In genomic region chr11:117934168-117934567, GRCm38 (mm10) we compare ENCODE assay signal across 8 mouse cellular contexts. TPM values are rescaled to one million over a fixed set of nuclear protein-coding genes. Genes with fewer than 3 reads are reported as not detected.
DNase-seq lines count a peak whose midpoint lies in the region; ATAC-seq lines count a peak whose summit lies in the region.

No protein-coding gene starts in this region.

- peak overlapping the region; percentile 72 for H3K27ac ChIP-seq in embryonic facial prominence, embryonic 14.5 days (replicated peaks; ENCODE audit: low read depth, low read length)
- peak overlapping the region; percentile 24; the same call in 1 of the 2 replicates for H3K27ac ChIP-seq in intestine, embryonic 14.5 days (ENCODE audit: low read depth)

- DNase-seq in adrenal gland, postnatal 10 days: peak; percentile 47
- DNase-seq in adrenal gland, postnatal 25 days: no peak
- DNase-seq in embryonic facial prominence, embryonic 14.5 days (ENCODE audit: low spot score): peak; percentile 89
- peak; percentile 78 for DNase-seq in intestine, embryonic 14.5 days (ENCODE audit: low spot score)
- DNase-seq in frontal cortex, postnatal 25 days (ENCODE audit: low spot score in 2 of 2): no peak

- H3K4me2 ChIP-seq in embryonic facial prominence, embryonic 14.5 days (ENCODE audit: low read depth, low read length): no peak overlapping the region
- H3K4me2 ChIP-seq in intestine, embryonic 14.5 days (ENCODE audit: low read length): peak overlapping the region; percentile 18; the same call in 1 of the 2 replicates

- H3K27me3 ChIP-seq in embryonic facial prominence, embryonic 14.5 days (replicated peaks; ENCODE audit: control insufficient read depth, insufficient read depth, low read length): peaks cover 16% of the 10 kb centered on the region; the same call in 1 of the 2 replicates
- no peaks in the 10 kb centered on the region for H3K27me3 ChIP-seq in intestine, embryonic 14.5 days (replicated peaks; ENCODE audit: control insufficient read depth, insufficient read depth, low read length)

- H3K9ac ChIP-seq in embryonic facial prominence, embryonic 14.5 days (ENCODE audit: low read depth, low read length): no peak overlapping the region
- no peak overlapping the region for H3K9ac ChIP-seq in intestine, embryonic 14.5 days (ENCODE audit: low read length)

- H3K4me1 ChIP-seq in embryonic facial prominence, embryonic 14.5 days (ENCODE audit: control insufficient read depth, insufficient read depth, low read length): peaks cover 65% of the 10 kb centered on the region
- H3K4me1 ChIP-seq in intestine, embryonic 14.5 days (replicated peaks; ENCODE audit: control insufficient read depth, insufficient read depth, low read length): peaks cover 53% of the 10 kb centered on the region

- no peaks in the 10 kb centered on the region for H3K9me3 ChIP-seq in embryonic facial prominence, embryonic 14.5 days (ENCODE audit: control insufficient read depth, low read length)
- H3K9me3 ChIP-seq in intestine, embryonic 14.5 days (ENCODE audit: control insufficient read depth, low read length): no peaks in the 10 kb centered on the region

- H3K4me3 ChIP-seq in embryonic facial prominence, embryonic 14.5 days (ENCODE audit: low read depth, low read length): no peak overlapping the region
- H3K4me3 ChIP-seq in intestine, embryonic 14.5 days (ENCODE audit: low read depth, low read length): no peak overlapping the region

- WGBS in embryonic facial prominence, embryonic 14.5 days: 34% methylated on average over 2 of the region's 2 CpGs
- 23% methylated on average over 2 of the region's 2 CpGs for WGBS in intestine, embryonic 14.5 days

- no peaks in the 10 kb centered on the region for H3K36me3 ChIP-seq in embryonic facial prominence, embryonic 14.5 days (ENCODE audit: control insufficient read depth, insufficient read depth, low read length)
- no peaks in the 10 kb centered on the region for H3K36me3 ChIP-seq in intestine, embryonic 14.5 days (ENCODE audit: control insufficient read depth, insufficient read depth, low read length)

- peak; percentile 53 for ATAC-seq in embryonic facial prominence, embryonic 14.5 days (ENCODE audit: low read depth)
- ATAC-seq in intestine, embryonic 14.5 days (replicated peaks; ENCODE audit: low FRiP score, low TSS enrichment, low read depth): peak; percentile 87
- ATAC-seq in megakaryocyte progenitor cell, adult 5-6 weeks (replicated peaks; ENCODE audit: poor library complexity): 0 out of 2 replicates have a peak, but pooled peaks have one; percentile 38
- ATAC-seq in cerebellum, adult (ENCODE audit: insufficient number of reproducible peaks, low FRiP score, low TSS enrichment): no peak
- no peak for ATAC-seq in megakaryocyte-erythroid progenitor cell, adult 5-6 weeks (replicated peaks; ENCODE audit: low FRiP score, low TSS enrichment, poor library complexity, severe bottlenecking)

RNA-seq across cellular contexts. Expression of gene Socs3, which starts 35.7 kb away (rescaled TPM):
- total RNA-seq in adrenal gland, postnatal 10 days (2021): 1 to 10 TPM; 5.0 to 9.0 TPM
- total RNA-seq in adrenal gland, postnatal 25 days (2021): 8.8 and 9.0 TPM in 2 replicates
- 6.8 and 8.3 TPM in 2 replicates for polyA plus RNA-seq in embryonic facial prominence, embryonic 14.5 days (2014; fragmentation: Nextera tagmentation; extraction: Ambion mirVana)
- polyA plus RNA-seq in intestine, embryonic 14.5 days (2014; fragmentation: Nextera tagmentation; extraction: Ambion mirVana): 8.1 and 8.7 TPM in 2 replicates
- 0.76 and 0.96 TPM in 2 replicates for total RNA-seq in megakaryocyte progenitor cell, adult 5-6 weeks (2015)
- total RNA-seq in megakaryocyte progenitor cell, adult 5-6 weeks (2017): 0.79 and 1.1 TPM in 2 replicates
- not detected in 2 replicates for total RNA-seq in megakaryocyte-erythroid progenitor cell, adult 5-6 weeks (2014; fragmentation: Nextera tagmentation)
- total RNA-seq in megakaryocyte-erythroid progenitor cell, adult 5-6 weeks (2017): 2.0 and 3.5 TPM in 2 replicates

RNA-seq across cellular contexts. Expression of gene Pgs1, which starts 51.9 kb away (rescaled TPM):
- 10 to 100 TPM; 30.9 to 31.0 TPM for total RNA-seq in adrenal gland, postnatal 10 days (2021)
- 58.9 and 60.0 TPM in 2 replicates for total RNA-seq in adrenal gland, postnatal 25 days (2021)
- 31.0 and 34.7 TPM in 2 replicates for polyA plus RNA-seq in embryonic facial prominence, embryonic 14.5 days (2014; fragmentation: Nextera tagmentation; extraction: Ambion mirVana)
- polyA plus RNA-seq in intestine, embryonic 14.5 days (2014; fragmentation: Nextera tagmentation; extraction: Ambion mirVana): 31.6 and 33.8 TPM in 2 replicates
- total RNA-seq in megakaryocyte progenitor cell, adult 5-6 weeks (2015): 13.0 and 14.7 TPM in 2 replicates
- 15.6 and 18.7 TPM in 2 replicates for total RNA-seq in megakaryocyte progenitor cell, adult 5-6 weeks (2017)
- 20.5 and 27.5 TPM in 2 replicates for total RNA-seq in megakaryocyte-erythroid progenitor cell, adult 5-6 weeks (2014; fragmentation: Nextera tagmentation)
- total RNA-seq in megakaryocyte-erythroid progenitor cell, adult 5-6 weeks (2017): 5.6 and 6.4 TPM in 2 replicates

Comparison
In these comparisons a context has a peak if more than half of its experiments do, and no peak if none do; other contexts are left out.
1. DNase-seq: peak in adrenal gland, postnatal 10 days (single experiment), embryonic facial prominence, embryonic 14.5 days (single experiment) and intestine, embryonic 14.5 days (single experiment); none in adrenal gland, postnatal 25 days (single experiment) and frontal cortex, postnatal 25 days (0 of 2).
2. ATAC-seq: peak in embryonic facial prominence, embryonic 14.5 days (single experiment), intestine, embryonic 14.5 days (single experiment) and megakaryocyte progenitor cell, adult 5-6 weeks (single experiment); none in cerebellum, adult (single experiment) and megakaryocyte-erythroid progenitor cell, adult 5-6 weeks (single experiment).